Mouse (Mus musculus): ENCODE measurements around the gene Amy2a4.
"Not testable (repeated sequence)": the region's sequence is repeated elsewhere in the genome, so short reads cannot be mapped to it uniquely, and the experiment has no call there.

GRCm38 (mm10) chr3:113280285-113280684, 11.0 kb downstream of the Amy2a4 start:
- TF ChIP-seq POLR2A (IDR thresholded peaks at IDR 0.05; ENCODE audit: insufficient read depth, low read depth, low read length); CTCF (IDR thresholded peaks at IDR 0.05): not testable (repeated sequence)
